Mouse (Mus musculus): ENCODE data around the gene Ltbr. TPM values are rescaled to one million over a fixed set of nuclear protein-coding genes. Genes with fewer than 3 reads are reported as not detected.

Ltbr gene
- total and polyA plus RNA-seq, 3 experiments = 47.6 to 64.2 TPM; not detected in 1

DNA sequence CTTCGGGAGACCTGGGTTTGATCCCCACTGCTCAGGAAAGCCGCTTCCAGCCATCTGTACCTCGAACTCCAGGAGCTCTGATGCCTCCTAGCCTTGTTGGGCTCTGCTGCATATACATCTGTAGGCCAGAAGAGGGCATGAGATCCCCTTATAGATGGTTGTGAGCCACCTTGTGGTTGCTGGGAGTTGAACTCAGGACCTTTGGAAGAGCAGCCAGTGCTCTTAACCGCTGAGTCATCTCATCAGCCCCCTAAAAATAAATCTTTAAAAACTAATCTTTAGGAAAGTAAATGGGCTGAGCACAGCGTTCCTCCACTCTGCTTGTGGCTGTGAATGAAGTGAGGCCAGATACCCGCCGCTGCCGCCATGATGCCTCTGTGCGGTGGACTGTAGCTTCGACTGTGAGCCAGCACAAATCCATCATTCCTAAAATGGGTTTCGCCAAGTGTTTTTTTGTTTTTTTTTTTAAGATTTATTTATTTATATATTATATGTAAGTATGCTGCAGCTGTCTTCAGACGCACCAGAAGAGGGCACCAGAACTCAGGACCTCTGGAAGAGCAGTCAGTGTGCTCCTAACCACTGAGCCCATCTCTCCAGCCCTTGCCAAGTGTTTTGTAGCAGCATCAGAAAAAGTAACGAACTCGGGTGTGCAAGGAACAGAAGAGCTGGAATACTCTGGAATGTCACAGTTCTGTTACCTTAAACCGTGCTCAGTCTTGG, 38.7 kb downstream of the Ltbr start:
- DNase-seq (ENCODE audit: low read depth, low spot score) = peak; percentile 79
- peaks cover 0 to 13% of the 10 kb centered on the region in 2 experiments; a peak in 2 of 4 replicates for H3K36me3 ChIP-seq (ENCODE audit: control insufficient read depth in 1 of 2, insufficient read depth in 2 of 2, low read length in 2 of 2)
- peaks cover 0 to 10% of the 10 kb centered on the region in 2 experiments; a peak in 2 of 4 replicates for H3K4me1 ChIP-seq (ENCODE audit: control insufficient read depth in 1 of 2, insufficient read depth in 2 of 2, low read length in 2 of 2)
- TF ChIP-seq ZNF384 (IDR thresholded peaks at IDR 0.05; ENCODE audit: low read depth, low read length) (0 out of 2 replicates have a peak, but pooled peaks have one; percentile 27), SMC3 (IDR thresholded peaks at IDR 0.05; ENCODE audit: low read depth, low read length) (peak; percentile 83), TAL1 (IDR thresholded peaks at IDR 0.05; ENCODE audit: low read length) (no peak), GATA1 (IDR thresholded peaks at IDR 0.05; ENCODE audit: low read depth, low read length) (no peak), HCFC1 (IDR thresholded peaks at IDR 0.05; ENCODE audit: low read depth, low read length) (0 out of 2 replicates have a peak, but pooled peaks have one; percentile 25), USF2 (IDR thresholded peaks at IDR 0.05; ENCODE audit: borderline replicate concordance in 1 of 2, insufficient read depth in 1 of 2, low read depth in 1 of 2, low read length in 2 of 2) (no peak), RAD21 (IDR thresholded peaks at IDR 0.05; ENCODE audit: low read depth, low read length) (peak; percentile 57), CTCF (IDR thresholded peaks at IDR 0.05 in 2 of 3, conservative IDR thresholded peaks at IDR 0.05 in 1 of 3; ENCODE audit: control insufficient read depth in 1 of 3, insufficient read depth in 1 of 3, low read depth in 2 of 3, low read length in 3 of 3, poor library complexity in 1 of 3, severe bottlenecking in 1 of 3) (peak; percentile 67 to 96 (median 74)), SIN3A (IDR thresholded peaks at IDR 0.05; ENCODE audit: low read length) (0 out of 2 replicates have a peak, but pooled peaks have one; percentile 18), UBTF (IDR thresholded peaks at IDR 0.05; ENCODE audit: borderline replicate concordance, insufficient read depth, low read depth, low read length) (no peak), MAFK (IDR thresholded peaks at IDR 0.05; ENCODE audit: borderline replicate concordance, low read depth, low read length) (no peak; the same call in 1 of the 2 replicates), EP300 (IDR thresholded peaks at IDR 0.05; ENCODE audit: low read depth in 1 of 2, low read length in 2 of 2) (no peak), POLR2A (IDR thresholded peaks at IDR 0.05; ENCODE audit: control insufficient read depth in 1 of 2, insufficient read depth in 1 of 2, low read depth in 1 of 2, low read length in 2 of 2, poor library complexity in 1 of 2) (no peak), ZC3H11A (IDR thresholded peaks at IDR 0.05; ENCODE audit: low read depth, low read length) (peak; percentile 56), E2F4 (IDR thresholded peaks at IDR 0.05; ENCODE audit: borderline replicate concordance, low read depth, low read length) (no peak), BHLHE40 (IDR thresholded peaks at IDR 0.05; ENCODE audit: borderline replicate concordance, low read depth, low read length) (no peak)
- H3K27me3 ChIP-seq (ENCODE audit: control insufficient read depth in 1 of 2, insufficient read depth in 2 of 2, low read length in 2 of 2) = peaks cover 0 to 3% of the 10 kb centered on the region in 2 experiments; a peak in 1 of 4 replicates
- no peaks in the 10 kb centered on the region for H3K79me2 ChIP-seq (ENCODE audit: control insufficient read depth, insufficient read depth, low read length, poor library complexity)
- H3K27ac ChIP-seq (ENCODE audit: control insufficient read depth, low read depth, low read length) = no peak overlapping the region
- no peak overlapping the region for H3K9ac ChIP-seq (ENCODE audit: control insufficient read depth, low read depth, low read length, poor library complexity, severe bottlenecking)
- H3K9me3 ChIP-seq (replicated peaks; ENCODE audit: insufficient read depth, low read length) = no peaks in the 10 kb centered on the region
- no peak overlapping the region for H3K4me3 ChIP-seq (ENCODE audit: control insufficient read depth in 1 of 2, insufficient read depth in 1 of 2, low read depth in 2 of 2, low read length in 2 of 2)

GRCm38 (mm10) chr6:125272228-125272785, 41.4 kb downstream of the Ltbr start:
- H3K9me3 ChIP-seq (replicated peaks; ENCODE audit: insufficient read depth, low read length) = no peaks in the 10 kb centered on the region
- H3K36me3 ChIP-seq (ENCODE audit: control insufficient read depth in 1 of 2, insufficient read depth in 2 of 2, low read length in 2 of 2) = peaks cover 0 to 13% of the 10 kb centered on the region in 2 experiments; a peak in 2 of 4 replicates
- H3K4me1 ChIP-seq (ENCODE audit: control insufficient read depth in 1 of 2, insufficient read depth in 2 of 2, low read length in 2 of 2) = peaks cover 0 to 10% of the 10 kb centered on the region in 2 experiments; a peak in 2 of 4 replicates
- no peak overlapping the region for H3K27ac ChIP-seq (ENCODE audit: control insufficient read depth, low read depth, low read length)
- H3K4me3 ChIP-seq (ENCODE audit: control insufficient read depth in 1 of 2, insufficient read depth in 1 of 2, low read depth in 2 of 2, low read length in 2 of 2) = peak overlapping the region; percentile 32 to 46
- no peaks in the 10 kb centered on the region for H3K79me2 ChIP-seq (ENCODE audit: control insufficient read depth, insufficient read depth, low read length, poor library complexity)
- H3K27me3 ChIP-seq (ENCODE audit: control insufficient read depth in 1 of 2, insufficient read depth in 2 of 2, low read length in 2 of 2) = peaks cover 0 to 3% of the 10 kb centered on the region in 2 experiments; a peak in 2 of 4 replicates
- H3K9ac ChIP-seq (ENCODE audit: control insufficient read depth, low read depth, low read length, poor library complexity, severe bottlenecking) = peak overlapping the region; percentile 67
- peak; percentile 19 for DNase-seq (ENCODE audit: low read depth, low spot score)
- TF ChIP-seq ZC3H11A (IDR thresholded peaks at IDR 0.05; ENCODE audit: low read depth, low read length) = no peak
- TF ChIP-seq CTCF (IDR thresholded peaks at IDR 0.05 in 2 of 3, conservative IDR thresholded peaks at IDR 0.05 in 1 of 3; ENCODE audit: control insufficient read depth in 1 of 3, insufficient read depth in 1 of 3, low read depth in 2 of 3, low read length in 3 of 3, poor library complexity in 1 of 3, severe bottlenecking in 1 of 3) = no peak
- no peak for TF ChIP-seq CHD1 (IDR thresholded peaks at IDR 0.05; ENCODE audit: low read depth, low read length)
- TF ChIP-seq POLR2A (IDR thresholded peaks at IDR 0.05; ENCODE audit: control insufficient read depth in 1 of 2, insufficient read depth in 1 of 2, low read depth in 1 of 2, low read length in 2 of 2, poor library complexity in 1 of 2) = no peak
- no peak for TF ChIP-seq BHLHE40 (IDR thresholded peaks at IDR 0.05; ENCODE audit: borderline replicate concordance, low read depth, low read length)
- no peak for TF ChIP-seq TBP (IDR thresholded peaks at IDR 0.05; ENCODE audit: low read depth, low read length)
- TF ChIP-seq POLR2AphosphoS5 (IDR thresholded peaks at IDR 0.05; ENCODE audit: borderline replicate concordance, low read depth, low read length) = no peak
- TF ChIP-seq USF2 (IDR thresholded peaks at IDR 0.05; ENCODE audit: borderline replicate concordance in 1 of 2, insufficient read depth in 1 of 2, low read depth in 1 of 2, low read length in 2 of 2) = no peak
- TF ChIP-seq ZMIZ1 (IDR thresholded peaks at IDR 0.05; ENCODE audit: low read depth, low read length) = no peak
- TF ChIP-seq TAL1 (IDR thresholded peaks at IDR 0.05; ENCODE audit: low read length) = no peak
- TF ChIP-seq MXI1 (IDR thresholded peaks at IDR 0.05; ENCODE audit: low read depth, low read length) = no peak
- TF ChIP-seq GATA1 (IDR thresholded peaks at IDR 0.05; ENCODE audit: low read depth, low read length) = no peak
- TF ChIP-seq MAX (IDR thresholded peaks at IDR 0.05; ENCODE audit: low read length) = no peak
- no peak for TF ChIP-seq ETS1 (IDR thresholded peaks at IDR 0.05; ENCODE audit: low read depth, low read length)
- TF ChIP-seq MYB (IDR thresholded peaks at IDR 0.05; ENCODE audit: low read depth, low read length) = no peak
- TF ChIP-seq NRF1 (IDR thresholded peaks at IDR 0.05; ENCODE audit: insufficient read depth, low read depth, low read length, poor library complexity, severe bottlenecking) = no peak
- no peak for TF ChIP-seq E2F4 (IDR thresholded peaks at IDR 0.05; ENCODE audit: borderline replicate concordance, low read depth, low read length)
- TF ChIP-seq ZKSCAN1 (IDR thresholded peaks at IDR 0.05; ENCODE audit: low read depth, low read length) = no peak
